Mouse (Mus musculus) induced T-regulatory cell, adult 2 months (primary cell): ENCODE measurements around the gene Letm1.

Experiments used
- DNase-seq: peaks from one replicate; pipeline ENCODE4 v3.0.0-alpha.2; 2012; ENCODE audit warnings: low read depth

Gene Letm1

GRCm38 (mm10) chr5:33782345-33782998 lies at the start of gene Letm1:
Gene Letm1 (minus strand): TSS chr5:33782817.
- peak; percentile 95 for DNase-seq

- peak; percentile 63 for DNase-seq
Observed at GRCm38 (mm10) chr5:33830832-33831231, 48.2 kb upstream of the Letm1 start.

GRCm38 (mm10) chr5:33829958-33830357 lies 47.3 kb upstream of the Letm1 start:
- no peak for DNase-seq

GRCm38 (mm10) chr5:33828107-33828506 lies 45.5 kb upstream of the Letm1 start:
- DNase-seq = no peak

GRCm38 (mm10) chr5:33826001-33826400 lies 43.4 kb upstream of the Letm1 start:
- DNase-seq = no peak

- DNase-seq = peak; percentile 44
Observed at GRCm38 (mm10) chr5:33822456-33822855, 39.8 kb upstream of the Letm1 start.

GRCm38 (mm10) chr5:33821901-33822427 lies 39.3 kb upstream of the Letm1 start:
- peak; percentile 58 for DNase-seq

- DNase-seq = peak; percentile 61
Observed at GRCm38 (mm10) chr5:33820733-33821621, 38.4 kb upstream of the Letm1 start.

- DNase-seq = peak; percentile 91
Observed at GRCm38 (mm10) chr5:33819876-33820732, 37.5 kb upstream of the Letm1 start, which contains the start of gene Nsd2. Gene Nsd2 (plus strand): TSS chr5:33820725.

GRCm38 (mm10) chr5:33819141-33819875 lies 36.7 kb upstream of the Letm1 start:
- DNase-seq = peak; percentile 58

GRCm38 (mm10) chr5:33818104-33818503 lies 35.5 kb upstream of the Letm1 start:
- no peak for DNase-seq

GRCm38 (mm10) chr5:33816008-33816725 lies 33.5 kb upstream of the Letm1 start:
- peak; percentile 44 for DNase-seq

GRCm38 (mm10) chr5:33811519-33811918 lies 28.9 kb upstream of the Letm1 start:
- no peak for DNase-seq

- DNase-seq = no peak
Observed at GRCm38 (mm10) chr5:33803337-33803736, 20.7 kb upstream of the Letm1 start.

GRCm38 (mm10) chr5:33791912-33792643 lies 9.5 kb upstream of the Letm1 start:
- no peak for DNase-seq

- no peak for DNase-seq
Observed at GRCm38 (mm10) chr5:33782999-33783390, 378 bp upstream of the Letm1 start.

GRCm38 (mm10) chr5:33781964-33782344 lies 663 bp downstream of the Letm1 start:
- no peak for DNase-seq

- no peak for DNase-seq
Observed at GRCm38 (mm10) chr5:33777195-33777594, 5.4 kb downstream of the Letm1 start.

GRCm38 (mm10) chr5:33743481-33743880 lies 39.1 kb downstream of the Letm1 start:
- no peak for DNase-seq

GRCm38 (mm10) chr5:33740548-33740947 lies 42.1 kb downstream of the Letm1 start:
- DNase-seq = no peak
